Mouse (Mus musculus) cortical plate, adult 2 months (tissue): Measurements from ENCODE around the gene Atp8a1. TPM values are rescaled to one million over a fixed set of nuclear protein-coding genes. Genes with fewer than 3 reads are reported as not detected.

Experiments
- H3K27ac ChIP-seq: fragments of 200-500 bp; 2 replicates; pipeline ENCODE4 v1.5.1; 2012; ENCODE audit warnings: low read length, control low read depth, inconsistent platforms; ENCODE audit not compliant: insufficient read depth
- H3K4me1 ChIP-seq: fragments of 200-500 bp; 2 replicates; pipeline ENCODE4 v1.6.1; 2011; ENCODE audit warnings: low read length; ENCODE audit not compliant: control insufficient read depth, insufficient read depth
- H3K4me3 ChIP-seq: fragments of 200-500 bp; 2 replicates; pipeline ENCODE4 v1.5.1; 2011; ENCODE audit warnings: mild to moderate bottlenecking, low read length, control low read depth; ENCODE audit not compliant: insufficient read depth
- CTCF ChIP-seq: fragments of 200-500 bp; IDR thresholded peaks from 2 replicates; pipeline ENCODE4 v1.5.1; 2011; ENCODE audit warnings: mild to moderate bottlenecking, control low read depth, low read length; ENCODE audit not compliant: insufficient read depth; ENCODE audit errors: extremely low read depth
- POLR2A ChIP-seq: fragments of 200-500 bp; IDR thresholded peaks from 2 replicates; pipeline ENCODE4 v1.6.1; 2011; ENCODE audit warnings: mild to moderate bottlenecking, low read length, control low read depth; ENCODE audit not compliant: insufficient read depth; ENCODE audit errors: extremely low read depth
- polyA plus RNA-seq: library from polyadenylated mRNA; depleted of rRNA; stranded (reverse); fragments of >200 nt; gene quantifications from 2 replicates; pipeline ENCODE4 v1.2.3, GENCODE M21; 2012; rRNA removed

The Atp8a1 gene
- polyA plus RNA-seq = 70.2 and 70.3 TPM in 2 replicates

DNA sequence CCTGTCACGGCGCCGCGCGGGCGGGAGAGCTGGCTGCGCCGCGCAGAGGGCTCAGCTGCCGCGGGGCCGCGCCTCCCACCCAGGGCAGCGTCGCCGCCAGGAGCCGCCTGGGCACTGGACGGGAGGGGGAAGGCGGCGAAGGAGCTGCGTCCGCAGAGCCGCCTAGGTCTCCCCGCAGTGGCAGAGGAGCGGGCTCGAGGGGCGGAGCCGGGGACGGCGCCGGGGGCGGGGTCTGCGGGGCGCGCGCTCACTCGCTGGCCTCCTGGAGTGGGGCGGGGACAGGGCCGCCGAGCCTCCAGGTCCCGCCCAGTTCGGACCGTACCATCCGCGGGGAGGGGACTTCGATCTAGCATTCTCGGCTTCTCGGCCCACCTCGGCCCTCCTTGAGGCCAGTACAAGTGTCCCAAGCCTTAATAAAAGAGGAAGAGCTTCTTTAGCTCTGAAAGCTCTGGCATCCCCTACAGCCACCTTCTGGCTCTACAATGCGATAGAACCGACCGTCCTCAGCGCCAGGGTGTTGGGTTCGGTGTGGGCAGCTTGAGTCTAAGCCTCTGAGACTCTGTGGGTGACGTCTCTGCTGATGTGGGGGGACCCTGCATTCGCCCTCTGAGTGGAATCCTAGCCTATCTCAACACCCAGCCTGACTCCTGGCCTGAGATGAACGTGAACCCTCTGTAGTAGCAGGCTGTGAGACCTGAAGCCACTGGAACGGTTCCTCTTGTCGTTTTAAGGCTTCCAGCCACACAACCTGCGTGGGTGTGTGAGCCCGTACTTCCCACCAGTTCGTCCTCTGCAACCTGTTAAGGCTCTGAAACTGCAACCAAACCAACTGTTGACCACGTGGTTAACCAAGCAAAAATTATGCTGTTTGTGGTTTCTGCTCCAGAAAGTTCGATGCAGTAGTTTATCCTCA is at the start of gene Atp8a1:
Atp8a1 (minus strand) TSS at position 182 of the 913 bp plus-strand sequence.
- peak within 1 kb of the TSS; percentile 94 for H3K27ac ChIP-seq
- peaks cover 9% of the 10 kb centered on the region for H3K4me1 ChIP-seq
- TF ChIP-seq POLR2A = peak; percentile 77
- 0 out of 2 replicates have a peak, but pooled peaks have one; percentile 4 for TF ChIP-seq CTCF
- peak within 1 kb of the TSS; percentile 44 for H3K4me3 ChIP-seq

- Histone ChIP-seq H3K4me1 (no peaks in the 10 kb centered on the region), H3K27ac (peak overlapping the region; percentile 59; the same call in 1 of the 2 replicates), H3K4me3 (no peak overlapping the region)
- TF ChIP-seq CTCF (no peak), POLR2A (no peak)
These were observed 37.4 kb upstream of the Atp8a1 start for GRCm38 (mm10) chr5:67884422-67885210.

GRCm38 (mm10) chr5:67883564-67884171 is 36.4 kb upstream of the Atp8a1 start:
- Histone ChIP-seq H3K4me3 (no peak overlapping the region), H3K4me1 (no peaks in the 10 kb centered on the region), H3K27ac (peak overlapping the region; percentile 83; the same call in 1 of the 2 replicates)
- no peak for TF ChIP-seq POLR2A
- no peak for TF ChIP-seq CTCF

DNA sequence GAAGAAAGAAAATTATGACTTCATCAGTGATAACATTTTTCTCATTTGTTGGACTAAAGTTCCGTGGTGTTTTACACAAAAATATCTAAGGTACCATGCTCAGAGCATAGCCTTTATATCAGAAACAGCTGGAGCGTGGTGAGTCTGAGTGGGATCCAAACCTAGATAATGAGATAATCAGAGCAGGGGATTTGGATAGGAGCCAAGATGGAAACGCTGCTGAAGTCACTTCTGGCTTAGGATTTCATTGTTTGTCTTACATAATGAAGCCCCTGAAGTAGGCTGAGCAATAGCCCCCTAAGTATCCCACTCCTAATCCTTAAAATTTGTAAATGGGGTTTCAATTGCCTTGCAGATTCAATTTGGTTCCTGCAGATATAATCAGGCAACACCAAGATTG is 24.2 kb upstream of the Atp8a1 start:
- H3K27ac ChIP-seq = no peak overlapping the region
- TF ChIP-seq CTCF (no peak), POLR2A (no peak)
- no peak overlapping the region for H3K4me3 ChIP-seq
- no peaks in the 10 kb centered on the region for H3K4me1 ChIP-seq

DNA sequence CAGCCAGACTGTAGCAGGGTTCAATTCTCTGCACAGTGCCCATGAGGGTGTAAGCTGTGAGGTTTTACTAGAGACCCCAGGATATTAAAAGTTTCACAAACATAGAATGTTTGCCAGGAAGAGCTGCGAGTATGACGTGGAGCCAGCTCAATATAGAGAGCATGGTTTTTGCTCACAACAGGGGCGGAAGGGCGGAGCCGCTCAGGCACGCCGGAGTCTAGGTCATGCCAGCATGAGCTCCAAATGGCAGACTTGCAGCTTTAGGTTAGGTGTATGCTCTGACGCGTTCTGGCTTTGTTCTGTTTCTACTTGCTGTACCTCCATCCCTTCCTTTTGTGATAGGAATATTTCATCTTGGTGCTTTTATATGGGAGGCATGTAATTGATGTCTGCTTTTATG is 19.0 kb upstream of the Atp8a1 start:
- no peak for TF ChIP-seq CTCF
- TF ChIP-seq POLR2A = no peak
- Histone ChIP-seq H3K27ac (no peak overlapping the region), H3K4me1 (no peaks in the 10 kb centered on the region)

DNA sequence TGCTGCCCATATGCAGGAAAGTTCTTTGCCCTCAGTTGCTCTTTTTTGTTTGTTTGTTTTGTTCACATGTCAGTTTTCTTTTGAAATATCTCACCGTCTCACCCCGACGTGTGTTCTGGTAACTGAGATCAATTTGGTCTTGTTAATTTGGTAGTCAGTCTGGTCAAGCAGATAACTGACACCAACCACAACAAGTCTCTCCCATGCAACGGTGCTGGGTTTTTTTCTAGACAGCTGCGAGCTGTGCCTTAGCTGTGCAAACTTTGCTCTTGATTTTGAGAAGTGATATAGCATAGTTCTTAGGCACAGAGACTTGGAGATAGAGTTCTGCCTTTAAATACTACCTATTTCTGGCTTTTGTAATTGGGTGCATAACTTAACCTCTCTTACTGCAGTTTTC is 18.4 kb upstream of the Atp8a1 start:
- Histone ChIP-seq H3K27ac (no peak overlapping the region), H3K4me3 (no peak overlapping the region), H3K4me1 (no peaks in the 10 kb centered on the region)
- no peak for TF ChIP-seq POLR2A
- TF ChIP-seq CTCF = no peak

More for the DNA sequence above, 19.0 kb upstream of the Atp8a1 start:
- no peak overlapping the region for H3K4me3 ChIP-seq

DNA sequence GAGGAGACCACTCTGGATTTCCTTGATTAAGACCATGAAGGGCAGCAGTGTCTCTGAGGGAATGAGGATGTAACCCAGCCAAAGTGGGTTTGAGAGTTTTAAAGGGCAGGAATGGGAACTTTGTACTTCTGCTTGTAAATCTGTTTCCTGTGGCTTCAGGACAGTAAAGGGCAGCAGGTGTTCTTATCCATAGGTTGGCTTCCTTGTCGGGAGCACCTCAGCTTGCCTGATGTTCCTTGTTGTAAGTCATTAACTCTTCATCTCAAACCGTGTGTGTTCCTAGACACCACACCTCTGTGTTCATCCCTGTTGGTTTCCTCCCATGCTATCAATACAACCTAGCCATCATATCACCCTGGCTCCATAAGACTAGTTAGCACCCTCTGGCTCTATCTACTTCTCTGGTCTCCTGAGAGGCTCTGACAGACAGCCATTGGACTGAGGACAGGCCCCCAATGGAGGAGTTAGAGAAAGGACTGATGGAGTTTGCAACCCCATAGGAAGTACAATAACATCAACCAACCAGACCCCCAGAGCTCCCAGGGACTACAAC is 17.4 kb upstream of the Atp8a1 start:
- no peaks in the 10 kb centered on the region for H3K4me1 ChIP-seq
- no peak for TF ChIP-seq CTCF
- no peak for TF ChIP-seq POLR2A
- no peak overlapping the region for H3K4me3 ChIP-seq
- H3K27ac ChIP-seq = no peak overlapping the region

DNA sequence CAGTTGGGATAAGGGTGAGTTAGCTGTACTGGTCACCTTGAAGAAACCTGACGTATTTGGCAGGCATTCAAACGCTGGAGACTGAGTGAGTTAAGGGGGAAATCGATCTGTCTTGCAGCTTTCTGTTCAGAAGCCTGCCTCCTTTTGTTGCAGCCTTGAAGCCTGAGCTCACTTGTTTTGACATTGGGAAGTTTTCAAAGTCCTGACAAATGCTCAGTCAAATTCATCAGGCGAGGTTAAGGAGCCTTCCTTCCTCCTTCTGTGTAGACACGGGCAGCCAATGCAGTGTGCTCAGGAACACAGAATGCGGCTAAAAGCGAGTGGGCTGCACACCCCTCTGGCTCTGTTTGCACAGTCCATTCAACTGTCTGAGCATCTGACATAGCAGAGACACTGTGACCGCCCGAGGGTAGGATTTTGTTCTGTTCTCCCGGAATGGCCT is 16.7 kb upstream of the Atp8a1 start:
- Histone ChIP-seq H3K27ac (no peak overlapping the region), H3K4me3 (no peak overlapping the region), H3K4me1 (no peaks in the 10 kb centered on the region)
- TF ChIP-seq POLR2A (no peak), CTCF (no peak)

DNA sequence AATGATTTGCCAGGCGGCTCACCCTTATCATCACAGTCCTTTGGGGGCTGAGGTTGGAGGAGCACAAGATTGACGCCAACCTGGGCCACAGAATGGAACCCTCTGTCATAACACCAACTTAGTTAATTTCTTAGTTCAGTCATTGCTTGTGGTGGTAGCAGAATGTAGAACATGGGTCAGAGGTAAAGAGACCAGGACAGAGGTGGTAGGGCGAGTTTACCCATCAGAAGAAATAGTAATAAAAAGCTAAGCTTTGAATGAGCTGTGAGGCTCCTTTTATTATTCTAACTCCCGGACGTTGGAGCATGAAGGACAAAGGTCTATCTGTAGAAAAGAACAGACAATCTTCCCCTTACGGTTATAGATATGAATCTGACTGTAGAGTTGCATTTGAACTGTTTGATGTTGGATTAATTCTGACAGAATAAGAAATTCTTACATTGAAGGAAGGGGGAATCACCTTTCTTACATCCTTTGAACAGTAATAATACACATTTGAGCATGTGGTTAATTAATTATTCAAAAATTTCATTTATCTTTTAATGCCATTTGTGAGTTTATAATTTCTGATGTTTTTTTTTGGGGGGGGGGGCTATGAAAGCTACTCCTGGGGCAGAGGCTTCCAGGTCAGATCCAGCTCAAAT is 7.9 kb upstream of the Atp8a1 start:
- no peaks in the 10 kb centered on the region for H3K4me1 ChIP-seq
- no peak overlapping the region for H3K4me3 ChIP-seq
- H3K27ac ChIP-seq = no peak overlapping the region
- TF ChIP-seq CTCF (no peak), POLR2A (no peak)
